Mouse (Mus musculus) forebrain, embryonic 10.5 days (tissue): ENCODE measurements around the gene Cryl1. TPM values are rescaled to one million over a fixed set of nuclear protein-coding genes. Genes with fewer than 3 reads are reported as not detected.

Source experiments
- DNase-seq: peaks from one replicate; pipeline ENCODE4 v3.0.0-alpha.2; 2017; ENCODE audit warnings: low spot score; ENCODE audit errors: extremely low spot score
- H3K27ac ChIP-seq: fragments of 300-500 bp; sonication (generic); 2 replicates; pipeline ENCODE4 v1.5.1; 2016; ENCODE audit warnings: mild to moderate bottlenecking
- H3K27me3 ChIP-seq: fragments of 300-500 bp; sonication (generic); 2 replicates; pipeline ENCODE4 v1.6.1; 2016; ENCODE audit warnings: mild to moderate bottlenecking; ENCODE audit not compliant: poor library complexity, severe bottlenecking
- H3K36me3 ChIP-seq: fragments of 300-500 bp; sonication (generic); replicated peaks from 2 replicates; pipeline ENCODE4 v1.6.1; 2016; ENCODE audit warnings: mild to moderate bottlenecking, moderate library complexity
- H3K4me1 ChIP-seq: fragments of 300-500 bp; sonication (generic); 2 replicates; pipeline ENCODE4 v1.6.1; 2016
- H3K4me3 ChIP-seq: fragments of 300-500 bp; sonication (generic); 2 replicates; pipeline ENCODE4 v1.5.1; 2016; ENCODE audit warnings: mild to moderate bottlenecking, moderate library complexity
- H3K9me3 ChIP-seq: fragments of 300-500 bp; sonication (generic); 2 replicates; pipeline ENCODE4 v1.6.1; 2016; ENCODE audit warnings: mild to moderate bottlenecking, moderate library complexity
- WGBS: fragments of 180-500 bp; shearing (Covaris S2); methylation state at CpG from one replicate; pipeline ENCODE4 v1.1.7; 2016; 5-methylcytosine and 5-hydroxymethylcytosine counted together
- polyA plus RNA-seq: library from polyadenylated mRNA; unstranded; fragments of >200 nt; fragmentation: Nextera tagmentation; extraction: Ambion mirVana; gene quantifications from 2 replicates; pipeline ENCODE4 v1.2.1, GENCODE M21; 2016

Gene Cryl1
- 5.5 and 6.2 TPM in 2 replicates for polyA plus RNA-seq

- peaks cover 4% of the 10 kb centered on the region; the same call in 1 of the 2 replicates for H3K9me3 ChIP-seq
- 2% methylated on average over 43 of the region's 43 CpGs for WGBS
- no peaks in the 10 kb centered on the region for H3K36me3 ChIP-seq
- H3K4me3 ChIP-seq: peak within 1 kb of the TSS; percentile 76
- H3K4me1 ChIP-seq: peaks cover 17% of the 10 kb centered on the region
- DNase-seq: peak; percentile 93
- H3K27me3 ChIP-seq: peaks cover 35% of the 10 kb centered on the region
- H3K27ac ChIP-seq: peak within 1 kb of the TSS; percentile 87
These were observed at the start of gene Cryl1 for GRCm38 (mm10) chr14:57398065-57398757. Cryl1 (minus strand) TSS chr14:57398529.

- H3K4me1 ChIP-seq: peaks cover 1% of the 10 kb centered on the region
- no peak overlapping the region for H3K4me3 ChIP-seq
- H3K36me3 ChIP-seq: peaks cover 6% of the 10 kb centered on the region
- H3K27ac ChIP-seq: no peak overlapping the region
- no peaks in the 10 kb centered on the region for H3K27me3 ChIP-seq
- no peak for DNase-seq
- H3K9me3 ChIP-seq: no peaks in the 10 kb centered on the region
- 83% methylated on average over 2 of the region's 2 CpGs for WGBS
These were observed 32.1 kb upstream of the Cryl1 start for GRCm38 (mm10) chr14:57430451-57430850.

DNA sequence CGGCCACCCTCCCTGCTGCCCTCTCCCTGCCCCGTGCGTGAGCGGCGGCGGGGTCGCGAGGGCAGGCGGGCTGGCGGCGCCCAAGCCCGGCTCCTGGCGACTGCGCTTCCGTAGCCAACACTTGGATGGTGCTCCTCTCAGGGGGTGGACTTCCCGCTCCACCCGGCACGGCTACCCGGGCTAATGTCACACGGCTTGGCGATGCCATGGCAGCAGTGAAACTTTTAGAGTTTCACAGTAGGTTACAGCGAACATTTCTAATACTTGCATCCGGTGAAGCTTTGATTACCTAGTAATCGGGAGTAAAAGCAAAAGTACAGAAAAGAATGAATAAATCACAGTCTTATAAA lies 25.9 kb upstream of the Cryl1 start:
- Histone ChIP-seq H3K27ac (peak overlapping the region; percentile 89), H3K4me3 (peak overlapping the region; percentile 92), H3K4me1 (peaks cover 19% of the 10 kb centered on the region), H3K9me3 (no peaks in the 10 kb centered on the region), H3K27me3 (no peaks in the 10 kb centered on the region), H3K36me3 (no peaks in the 10 kb centered on the region)
- no peak for DNase-seq
- WGBS: 1% methylated on average over 24 of the region's 24 CpGs

DNA sequence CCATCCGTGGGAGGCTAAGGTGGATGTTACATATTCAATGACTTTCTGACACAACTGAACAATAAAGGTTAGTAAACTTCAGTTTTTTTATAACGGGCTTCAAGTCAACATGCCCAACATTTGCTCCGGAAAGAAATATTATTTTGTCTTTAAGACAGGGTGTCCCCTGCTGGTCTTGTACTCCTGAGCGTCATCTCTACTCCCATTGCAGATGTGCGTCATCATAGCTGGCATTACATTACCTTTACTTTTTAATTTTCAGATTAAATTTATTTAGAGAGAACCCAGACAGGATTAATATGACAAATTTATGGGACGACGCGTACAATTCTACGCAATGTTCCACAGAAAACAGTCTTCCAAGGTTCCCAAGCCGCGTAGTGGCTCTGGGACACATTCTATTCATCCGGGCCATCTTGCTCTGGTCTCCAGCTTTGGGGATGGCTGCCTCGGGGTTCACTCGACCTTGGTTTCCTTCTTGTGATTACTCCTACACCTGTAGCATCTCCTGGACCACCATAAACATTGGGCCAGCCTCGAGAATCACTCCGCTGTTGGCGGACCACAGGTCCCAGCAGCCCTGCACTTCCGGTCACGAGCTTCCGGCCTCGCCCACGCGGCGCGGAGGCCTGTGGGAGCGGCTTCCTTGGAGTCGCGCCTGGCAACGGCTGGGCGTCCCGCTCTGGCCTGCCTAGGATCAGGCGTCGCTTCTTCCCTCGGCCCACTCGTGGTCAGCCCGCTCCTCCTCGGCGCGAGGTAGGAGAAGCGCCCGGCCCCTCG lies 25.3 kb upstream of the Cryl1 start, which contains the start of gene Ift88:
Ift88 (plus strand) TSS at position 631 of the 780 bp plus-strand sequence.
- Histone ChIP-seq H3K27me3 (no peaks in the 10 kb centered on the region), H3K27ac (peak within 1 kb of the TSS; percentile 89), H3K4me3 (peak within 1 kb of the TSS; percentile 92), H3K9me3 (no peaks in the 10 kb centered on the region), H3K4me1 (peaks cover 19% of the 10 kb centered on the region), H3K36me3 (no peaks in the 10 kb centered on the region)
- WGBS: 4% methylated on average over 42 of the region's 42 CpGs
- DNase-seq: peak; percentile 91

DNA sequence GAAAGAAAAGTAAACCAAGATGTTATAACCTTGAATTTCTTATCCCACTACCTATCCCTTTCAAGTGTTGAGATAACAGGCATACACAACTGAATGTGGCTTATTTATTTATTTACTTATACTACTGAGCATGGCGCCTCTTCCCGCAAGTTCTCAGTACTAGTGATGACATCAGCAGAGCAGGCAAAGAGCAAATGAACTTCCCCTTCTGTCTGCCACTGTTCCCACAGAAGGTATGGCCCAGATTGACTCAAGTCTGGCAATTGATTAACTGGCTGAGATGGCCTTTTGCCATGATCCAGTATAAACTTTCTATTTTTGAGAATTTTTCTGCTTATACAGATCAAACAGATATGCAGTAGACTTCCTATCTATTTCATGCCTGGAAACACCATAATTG lies 18.9 kb upstream of the Cryl1 start:
- no peak overlapping the region for H3K27ac ChIP-seq
- DNase-seq: no peak
- H3K27me3 ChIP-seq: no peaks in the 10 kb centered on the region
- no peaks in the 10 kb centered on the region for H3K9me3 ChIP-seq
- no peak overlapping the region for H3K4me3 ChIP-seq
- 88% methylated on average over 2 of the region's 2 CpGs for WGBS
- H3K36me3 ChIP-seq: no peaks in the 10 kb centered on the region
- H3K4me1 ChIP-seq: peaks cover 3% of the 10 kb centered on the region; the same call in 1 of the 2 replicates

DNA sequence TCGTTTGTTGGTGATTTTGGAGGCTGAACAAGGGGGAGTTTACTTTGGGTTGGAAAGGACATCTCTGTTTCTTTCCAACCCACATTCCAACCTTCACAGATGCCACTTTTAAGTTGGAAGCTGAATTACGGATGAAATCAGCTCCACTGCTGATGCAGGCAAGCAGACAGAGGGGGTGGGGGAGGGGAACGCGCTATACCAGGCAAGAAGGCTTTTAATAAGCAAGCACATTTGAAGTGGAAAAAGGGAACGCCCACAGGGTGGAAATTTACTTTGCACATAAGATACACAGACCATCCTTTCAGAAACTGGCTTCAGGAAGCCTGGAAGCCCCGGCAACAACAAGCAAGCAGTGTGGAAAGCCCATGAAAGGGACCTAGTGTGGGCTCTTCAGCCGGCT lies 13.8 kb upstream of the Cryl1 start:
- Histone ChIP-seq H3K36me3 (no peaks in the 10 kb centered on the region), H3K27ac (no peak overlapping the region), H3K4me1 (peaks cover 13% of the 10 kb centered on the region), H3K4me3 (no peak overlapping the region), H3K9me3 (no peaks in the 10 kb centered on the region), H3K27me3 (no peaks in the 10 kb centered on the region)
- no peak for DNase-seq
- 64% methylated on average over 7 of the region's 7 CpGs for WGBS

DNA sequence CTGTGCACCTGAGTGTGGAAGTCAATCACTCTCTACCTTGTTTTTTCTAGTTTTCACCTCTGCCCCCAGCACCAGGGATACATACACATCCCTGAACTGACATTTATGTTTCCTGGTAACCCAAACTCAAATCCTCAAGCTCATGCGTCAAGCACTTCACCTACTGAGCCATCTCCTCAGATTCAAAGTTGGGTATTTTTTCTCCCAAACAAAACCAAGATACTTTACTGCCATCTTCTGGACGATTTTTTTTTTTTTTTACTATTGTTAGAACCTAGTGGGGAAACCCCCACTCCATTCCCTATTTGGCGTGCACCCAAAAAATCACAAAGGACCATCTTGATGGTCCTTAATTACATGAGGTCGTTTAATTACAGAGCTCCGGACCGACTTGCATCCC lies 10.8 kb upstream of the Cryl1 start:
- Histone ChIP-seq H3K9me3 (no peaks in the 10 kb centered on the region), H3K27ac (no peak overlapping the region), H3K4me1 (peaks cover 16% of the 10 kb centered on the region), H3K27me3 (no peaks in the 10 kb centered on the region), H3K4me3 (no peak overlapping the region), H3K36me3 (no peaks in the 10 kb centered on the region)
- DNase-seq: no peak
- 36% methylated on average over 6 of the region's 6 CpGs for WGBS

DNA sequence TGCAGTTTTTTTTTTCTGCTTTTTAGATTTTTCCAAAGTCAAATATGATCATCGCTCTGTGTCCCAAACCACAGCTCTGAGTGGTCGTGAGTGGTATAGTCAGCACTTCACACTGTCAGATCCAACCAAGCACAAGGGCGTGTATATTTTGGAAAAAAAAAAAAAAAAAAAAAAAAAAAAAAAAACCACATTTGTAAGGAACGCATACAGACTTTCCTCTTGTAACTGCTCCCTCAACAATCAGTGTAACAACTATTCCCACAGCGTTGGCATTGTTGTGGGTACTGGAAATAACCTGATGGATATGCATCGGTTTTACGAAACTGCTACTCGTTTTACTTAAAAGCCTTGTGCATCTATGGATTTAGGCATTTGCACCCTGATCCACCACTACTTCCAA lies 9.8 kb upstream of the Cryl1 start:
- Histone ChIP-seq H3K4me1 (peaks cover 16% of the 10 kb centered on the region), H3K27ac (no peak overlapping the region), H3K27me3 (no peaks in the 10 kb centered on the region), H3K9me3 (no peaks in the 10 kb centered on the region), H3K36me3 (no peaks in the 10 kb centered on the region), H3K4me3 (no peak overlapping the region)
- 80% methylated on average over 8 of the region's 8 CpGs for WGBS
- DNase-seq: no peak

GRCm38 (mm10) chr14:57407039-57407987 lies 9.0 kb upstream of the Cryl1 start:
- peak overlapping the region; percentile 40 for H3K4me3 ChIP-seq
- H3K27me3 ChIP-seq: no peaks in the 10 kb centered on the region
- 6% methylated on average over 12 of the region's 12 CpGs for WGBS
- no peaks in the 10 kb centered on the region for H3K36me3 ChIP-seq
- peaks cover 2% of the 10 kb centered on the region; the same call in 1 of the 2 replicates for H3K9me3 ChIP-seq
- H3K27ac ChIP-seq: peak overlapping the region; percentile 67
- peaks cover 14% of the 10 kb centered on the region for H3K4me1 ChIP-seq
- peak; percentile 69 for DNase-seq

- Histone ChIP-seq H3K27me3 (peaks cover 12% of the 10 kb centered on the region), H3K36me3 (no peaks in the 10 kb centered on the region), H3K27ac (no peak overlapping the region), H3K9me3 (peaks cover 4% of the 10 kb centered on the region; the same call in 1 of the 2 replicates), H3K4me3 (no peak overlapping the region), H3K4me1 (peaks cover 24% of the 10 kb centered on the region)
- no peak for DNase-seq
These were observed 4.5 kb upstream of the Cryl1 start for GRCm38 (mm10) chr14:57402815-57403214.

- Histone ChIP-seq H3K4me3 (peak overlapping the region; percentile 76), H3K27ac (peak overlapping the region; percentile 87; the same call in 1 of the 2 replicates), H3K4me1 (peaks cover 17% of the 10 kb centered on the region), H3K36me3 (no peaks in the 10 kb centered on the region), H3K27me3 (peaks cover 35% of the 10 kb centered on the region), H3K9me3 (peaks cover 4% of the 10 kb centered on the region; the same call in 1 of the 2 replicates)
- WGBS: 19% methylated on average over 13 of the region's 13 CpGs
- no peak for DNase-seq
These were observed 591 bp upstream of the Cryl1 start for GRCm38 (mm10) chr14:57398813-57399427.

GRCm38 (mm10) chr14:57397221-57397620 lies 1.1 kb downstream of the Cryl1 start:
- Histone ChIP-seq H3K36me3 (no peaks in the 10 kb centered on the region), H3K4me3 (no peak overlapping the region), H3K27me3 (peaks cover 35% of the 10 kb centered on the region), H3K27ac (no peak overlapping the region), H3K4me1 (peaks cover 17% of the 10 kb centered on the region), H3K9me3 (peaks cover 1% of the 10 kb centered on the region; the same call in 1 of the 2 replicates)
- 91% methylated on average over 5 of the region's 5 CpGs for WGBS
- DNase-seq: no peak
